Mouse (Mus musculus) regulatory T cell (primary cell): ENCODE measurements at regions not wholly inside any gene's neighbourhood (a gene's known extent, or its start where the extent isn't known, plus 50 kb on each side); places are given as distances from the start of the nearest gene placed in this dataset.

Source experiments
- in situ Hi-C: fragments of 300-600 bp; cut with MboI, MseI; formaldehyde crosslinking; loops from one replicate; pipeline ENCODE4 v1.15.1; 2025; ENCODE audit warnings: high pct_unique_total_duplicates

DNA sequence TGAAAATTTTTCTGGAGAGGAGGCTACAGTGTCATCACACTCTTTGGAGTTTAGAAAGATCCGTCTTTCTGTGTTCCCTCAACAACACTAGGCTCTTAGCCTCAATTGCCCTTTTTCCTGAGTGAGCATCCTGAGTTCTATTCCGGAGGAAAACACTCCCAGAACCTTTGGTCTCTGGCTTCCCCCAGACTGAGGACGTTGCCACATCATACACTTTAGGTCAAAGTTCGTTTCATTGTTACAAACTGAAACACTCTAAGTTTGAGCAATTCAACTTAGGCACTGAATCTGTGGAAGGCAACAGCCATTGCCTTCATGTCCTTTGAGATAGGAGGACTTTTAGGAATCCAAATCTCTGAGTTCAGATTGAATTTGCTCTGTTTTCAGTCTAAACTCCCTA, 85.0 kb downstream of the Arl4a start:
- in situ Hi-C loops: no loop called here

DNA sequence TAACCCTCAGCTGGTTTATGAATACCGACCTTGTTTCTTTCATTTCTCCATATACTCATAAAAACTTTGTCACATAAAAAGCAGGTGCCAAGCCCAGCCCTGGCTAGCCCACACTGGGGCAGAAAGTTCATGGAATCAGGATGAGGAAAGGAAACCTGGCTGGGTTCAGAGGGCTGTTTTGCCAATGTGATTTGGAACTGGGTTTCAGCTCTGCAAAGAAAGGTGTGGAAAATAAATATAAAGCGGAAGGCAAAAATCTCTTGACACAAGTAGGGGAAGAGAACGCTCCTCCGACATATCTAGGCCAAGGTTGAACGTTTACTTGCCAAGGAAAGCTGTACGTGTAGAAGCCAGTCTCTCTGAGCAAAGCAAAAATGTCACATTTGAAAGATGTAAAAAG, 85.9 kb downstream of the Arl4a start:
- in situ Hi-C loops: no loop called here

DNA sequence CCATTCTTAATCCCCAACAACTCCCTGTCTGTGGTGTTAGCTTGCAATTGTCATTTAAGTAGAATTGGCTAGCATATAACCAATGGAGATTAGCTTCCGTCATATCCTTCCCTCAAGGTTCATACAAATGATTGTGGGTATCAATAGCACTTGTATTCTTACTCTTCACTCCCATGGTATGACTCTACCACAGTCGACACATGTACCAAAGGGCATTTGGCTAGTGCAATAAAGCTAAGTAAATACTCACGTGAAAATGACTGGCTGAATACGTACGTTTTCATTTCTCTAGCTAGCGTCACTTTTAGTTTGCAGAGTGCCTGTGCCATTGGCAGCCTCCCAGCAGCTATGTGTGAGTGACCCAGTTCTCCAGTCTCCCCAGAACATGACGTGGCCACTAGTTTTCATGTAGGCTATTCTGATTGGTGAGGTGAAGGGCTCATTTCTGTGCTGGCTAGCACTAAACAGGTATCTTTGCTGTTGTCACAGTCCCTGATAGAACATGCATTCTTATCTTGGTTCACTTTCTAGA, 87.5 kb downstream of the Arl4a start:
- in situ Hi-C loops: no loop called here

DNA sequence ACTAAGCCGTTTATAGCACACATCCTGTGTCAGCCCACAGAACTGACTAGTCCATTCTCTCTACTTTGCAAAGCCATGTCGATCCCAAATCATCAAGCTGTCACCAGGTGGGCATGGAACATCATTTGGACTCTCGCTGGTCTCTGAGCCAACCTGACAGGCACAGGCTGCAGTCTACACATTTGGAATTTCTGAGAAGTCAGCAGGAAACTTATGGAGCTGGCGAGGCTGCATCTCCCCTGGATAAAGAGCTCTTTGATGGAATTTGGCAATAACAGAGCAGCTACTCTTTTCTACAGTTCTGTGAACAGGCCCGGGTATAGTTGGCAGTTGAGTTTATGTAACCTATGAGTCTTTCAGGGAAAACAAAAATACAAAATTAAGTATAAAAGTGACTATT, 94.9 kb downstream of the Arl4a start:
- in situ Hi-C loops: no loop called here

DNA sequence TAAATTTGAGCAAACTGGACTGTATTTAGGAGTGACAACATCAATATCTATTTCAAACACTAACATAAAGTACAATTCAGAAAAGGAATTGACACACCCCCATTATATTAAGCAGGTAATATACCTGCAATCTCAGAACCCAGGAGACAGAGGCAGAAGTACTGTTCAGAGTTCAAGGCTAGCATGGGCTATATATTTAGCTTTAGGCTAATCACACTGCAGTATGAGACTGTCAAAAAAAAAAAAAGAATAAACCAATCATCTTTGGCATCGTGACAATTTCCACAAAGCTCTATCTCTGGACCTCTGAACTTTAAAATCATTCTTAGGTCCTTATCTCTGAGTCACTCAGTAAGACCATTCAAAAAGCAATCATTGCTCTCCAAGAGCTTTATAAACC, 96.7 kb downstream of the Arl4a start:
- in situ Hi-C loops: no loop called here

DNA sequence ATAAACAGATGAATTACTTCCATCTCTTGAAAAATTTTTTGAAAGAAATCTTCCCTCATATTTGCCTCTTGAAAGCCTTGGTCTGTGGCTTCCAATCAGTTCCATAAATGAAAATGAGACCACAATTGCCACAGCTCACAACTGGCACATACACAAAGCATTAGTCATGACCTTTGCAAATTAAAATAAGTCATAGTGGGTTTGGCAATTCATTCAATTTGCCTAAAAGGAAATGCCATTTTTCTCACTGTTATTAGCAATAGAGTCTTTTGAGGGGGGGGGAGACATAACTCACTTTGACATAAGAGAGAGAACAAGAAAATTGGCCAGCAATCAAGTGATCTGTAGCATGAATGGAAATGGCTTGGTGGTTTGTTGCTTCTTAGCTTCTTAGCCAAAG, 98.8 kb downstream of the Arl4a start:
- in situ Hi-C loops: no loop called here

DNA sequence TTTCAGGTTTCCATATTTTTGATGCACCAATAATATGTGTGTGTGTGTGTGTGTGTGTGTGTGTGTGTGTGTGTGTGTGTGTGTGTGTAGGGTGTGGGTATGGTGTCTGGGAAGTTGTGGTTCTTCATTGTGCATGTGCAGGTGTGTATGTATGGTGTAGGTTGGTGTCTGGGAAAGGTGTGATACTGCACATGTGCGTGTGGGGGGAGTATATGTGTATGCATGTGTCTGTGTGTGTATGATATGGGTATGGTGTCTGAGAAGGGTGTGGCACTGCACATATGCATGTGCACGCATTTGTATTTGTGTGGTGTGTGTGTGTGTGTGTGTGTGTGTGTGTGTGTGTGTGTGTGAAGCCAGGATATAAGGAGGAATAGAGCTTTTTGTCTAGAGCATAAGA, 99.6 kb downstream of the Arl4a start:
- in situ Hi-C loops: no loop called here

DNA sequence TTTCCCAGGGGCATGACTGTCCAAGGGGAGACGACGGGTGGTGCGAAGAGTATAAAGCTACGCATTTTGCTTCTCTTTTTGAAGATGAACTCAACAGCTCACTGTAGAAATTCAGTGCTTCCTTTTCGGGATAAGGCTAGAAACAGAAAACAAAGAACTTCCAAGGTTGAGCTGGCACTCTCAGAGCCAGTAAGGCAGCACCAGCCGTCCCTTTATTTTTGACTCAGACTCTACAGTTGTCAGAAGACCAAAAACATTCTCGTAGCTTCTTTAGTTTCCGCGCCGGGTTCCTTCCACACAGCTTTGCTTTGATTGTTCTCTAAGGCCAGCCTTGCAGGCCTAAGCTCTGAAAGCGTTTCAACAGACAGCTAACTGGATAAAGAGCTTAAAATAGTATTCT, 101.5 kb downstream of the Arl4a start:
- in situ Hi-C loops: no loop called here

DNA sequence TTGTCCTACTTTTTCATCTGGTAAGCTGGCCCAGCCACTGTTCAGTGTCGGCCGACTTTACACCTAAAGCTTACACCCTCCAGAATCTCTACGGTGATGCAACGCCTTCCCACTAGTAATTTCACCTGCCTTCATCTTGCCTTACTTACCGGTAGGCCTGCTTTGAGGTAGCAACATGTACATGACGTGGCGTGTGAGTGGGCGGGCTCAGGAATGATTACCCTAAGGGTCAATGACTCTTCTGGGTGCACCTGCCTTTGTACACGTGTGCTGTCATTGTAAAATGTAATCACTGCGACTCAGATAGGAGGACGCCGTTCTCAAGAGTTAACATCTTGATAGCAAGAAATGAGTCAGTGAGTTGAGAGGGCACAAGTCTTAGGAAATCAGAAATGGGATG, 102.0 kb downstream of the Arl4a start:
- in situ Hi-C loops: no loop called here

DNA sequence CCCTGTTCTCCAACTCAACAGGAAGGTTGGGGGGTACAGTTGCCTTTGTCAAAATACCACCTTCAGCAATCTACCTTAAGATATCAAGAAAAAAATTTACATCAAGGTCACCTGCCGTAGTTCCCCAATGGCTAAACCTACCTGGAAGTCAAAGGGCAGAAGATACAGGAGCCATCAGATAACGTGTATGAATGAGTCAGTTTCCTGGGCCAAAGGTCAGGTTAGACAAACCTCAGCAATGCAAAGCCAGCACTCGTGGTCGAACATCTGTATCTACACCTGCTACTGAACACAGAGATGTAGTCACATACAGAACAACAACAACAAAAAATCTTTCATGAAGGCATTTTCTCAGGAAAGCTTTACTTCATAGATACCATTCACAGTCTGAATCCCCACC, 102.9 kb downstream of the Arl4a start:
- in situ Hi-C loops: no loop called here

DNA sequence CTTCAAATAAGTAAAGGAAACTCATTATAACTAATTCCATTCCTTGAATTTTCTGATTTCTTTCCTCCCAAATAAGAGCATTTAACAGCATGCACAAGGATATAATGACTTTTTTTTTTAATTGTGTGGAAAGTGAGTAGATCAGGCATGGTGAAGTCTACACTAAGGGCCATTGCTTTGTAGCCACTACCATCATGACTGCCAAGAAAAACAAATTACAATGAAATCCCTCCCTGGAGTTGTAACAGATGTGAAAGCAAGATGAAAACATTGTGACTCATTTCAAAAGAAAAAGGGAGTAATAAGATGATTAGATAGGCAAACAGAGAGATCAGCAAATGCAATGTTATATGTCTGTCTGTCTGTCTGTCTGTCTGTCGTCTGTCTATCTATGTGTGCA, 106.6 kb downstream of the Arl4a start:
- in situ Hi-C loops: no loop called here

DNA sequence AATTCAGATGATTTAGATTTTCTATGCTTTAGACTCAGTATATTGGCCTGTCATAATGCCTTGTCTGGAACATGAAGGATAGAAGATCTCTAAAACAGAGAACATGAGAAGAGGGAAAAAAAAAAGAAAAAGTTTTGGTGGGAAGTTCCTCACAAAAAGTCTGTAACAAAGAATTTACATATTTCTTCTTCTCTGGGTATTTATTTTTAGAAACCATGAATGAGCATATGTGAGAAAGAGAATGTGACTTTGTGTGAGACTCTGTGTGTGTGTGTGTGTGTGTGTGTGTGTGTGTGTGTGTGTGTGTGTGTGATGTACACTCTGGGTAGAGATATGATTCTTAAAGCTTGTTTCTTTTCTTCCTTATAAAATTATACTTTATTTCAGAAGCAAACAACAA, 109.9 kb downstream of the Arl4a start:
- in situ Hi-C loops: no loop called here

DNA sequence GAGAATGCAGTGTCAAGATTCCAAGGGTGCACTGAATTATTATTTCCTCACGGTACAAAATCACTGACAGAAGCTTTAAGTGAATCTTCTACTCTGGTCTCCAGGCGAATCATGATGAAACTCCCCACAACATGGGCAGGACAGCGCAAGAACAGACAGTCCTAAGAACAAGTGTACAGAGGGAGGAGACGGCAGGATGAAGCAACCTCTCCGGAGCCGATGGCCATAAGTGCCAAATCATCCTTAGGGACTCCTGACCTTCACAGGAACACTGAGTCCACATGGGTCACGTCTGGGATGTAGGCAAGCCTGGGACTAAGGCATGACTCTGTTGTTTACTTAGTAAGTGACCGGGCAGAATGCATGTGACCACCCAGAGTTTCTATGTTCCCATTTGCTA, 110.8 kb downstream of the Arl4a start:
- in situ Hi-C loops: no loop called here

DNA sequence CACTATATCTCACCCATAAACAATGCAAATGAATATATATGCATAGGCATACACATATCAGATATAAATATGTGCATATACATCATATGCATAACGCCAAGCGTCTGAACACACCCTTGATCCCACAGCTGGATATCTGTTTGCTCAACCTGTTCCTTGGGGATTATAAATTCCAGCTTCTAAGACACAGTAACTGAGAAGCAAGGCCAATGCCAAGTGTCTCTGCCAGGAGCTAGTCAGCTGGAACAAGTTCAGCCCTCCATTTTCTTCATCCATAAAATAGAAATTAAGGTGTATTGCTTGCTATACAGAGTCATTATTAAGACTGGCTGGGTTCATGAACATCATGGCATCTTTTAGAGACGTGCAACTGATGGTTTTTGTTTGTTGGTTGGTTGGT, 116.3 kb downstream of the Arl4a start:
- in situ Hi-C loops: no loop called here

DNA sequence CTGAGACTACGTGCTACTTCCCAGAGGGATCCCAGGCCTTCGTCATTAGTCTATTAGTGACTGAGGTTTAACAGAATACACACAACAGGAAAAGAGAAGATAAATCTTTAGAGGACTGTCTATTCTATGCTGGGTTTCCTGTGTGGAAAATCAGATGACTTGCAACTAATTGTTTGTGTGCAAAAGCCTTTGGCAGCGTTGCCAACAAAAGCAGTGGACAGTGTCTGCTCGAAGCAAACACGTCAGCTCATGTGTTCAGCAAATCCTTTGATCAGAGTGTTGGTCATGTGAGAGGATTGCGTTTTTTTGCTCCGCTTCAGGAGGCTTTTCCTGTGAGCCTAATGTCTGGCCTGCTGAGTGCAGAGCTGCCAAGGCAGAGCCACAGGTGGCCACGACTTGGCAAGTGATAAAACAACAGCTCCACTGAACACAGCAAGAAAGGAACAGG, 117.3 kb downstream of the Arl4a start:
- in situ Hi-C loops: no loop called here

DNA sequence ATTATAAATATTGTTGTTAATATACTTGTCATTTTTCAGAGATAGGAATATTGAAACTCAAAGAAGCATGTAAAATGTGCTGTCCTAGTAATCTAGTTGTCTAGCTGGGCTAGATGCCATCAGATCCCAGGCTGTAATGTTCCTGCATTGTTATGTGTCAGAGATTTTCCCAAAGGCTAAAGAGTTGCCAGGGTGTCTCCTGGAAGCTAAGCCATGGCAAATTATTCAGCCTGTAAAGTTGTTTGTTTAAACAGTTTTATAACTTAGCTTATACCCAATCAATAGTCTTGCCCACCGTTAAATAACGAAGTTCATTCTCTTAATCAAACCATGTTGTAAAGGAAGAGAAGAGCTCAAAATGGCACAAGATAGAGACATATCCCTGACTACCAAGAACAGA, 117.9 kb downstream of the Arl4a start:
- in situ Hi-C loops: no loop called here

DNA sequence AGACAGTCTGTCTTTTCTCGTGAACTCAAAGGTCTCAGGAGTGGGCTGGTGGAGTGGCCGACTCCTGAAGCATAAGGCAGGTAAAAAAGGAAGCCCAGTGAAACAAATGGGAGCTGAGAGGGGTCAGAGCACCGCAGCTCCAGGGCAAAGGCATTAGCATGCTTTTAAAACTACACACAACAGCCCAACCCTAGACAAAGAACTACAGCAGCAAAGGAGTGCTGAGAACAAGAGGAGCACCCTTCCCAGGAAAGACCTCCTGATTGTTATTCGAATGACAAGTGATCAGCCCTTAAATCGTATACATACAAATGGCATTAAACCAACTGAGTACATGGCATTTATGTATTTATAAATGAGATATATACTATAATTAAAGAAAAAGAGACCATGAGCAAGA, 149.3 kb downstream of the Arl4a start:
- in situ Hi-C loops: no loop called here

DNA sequence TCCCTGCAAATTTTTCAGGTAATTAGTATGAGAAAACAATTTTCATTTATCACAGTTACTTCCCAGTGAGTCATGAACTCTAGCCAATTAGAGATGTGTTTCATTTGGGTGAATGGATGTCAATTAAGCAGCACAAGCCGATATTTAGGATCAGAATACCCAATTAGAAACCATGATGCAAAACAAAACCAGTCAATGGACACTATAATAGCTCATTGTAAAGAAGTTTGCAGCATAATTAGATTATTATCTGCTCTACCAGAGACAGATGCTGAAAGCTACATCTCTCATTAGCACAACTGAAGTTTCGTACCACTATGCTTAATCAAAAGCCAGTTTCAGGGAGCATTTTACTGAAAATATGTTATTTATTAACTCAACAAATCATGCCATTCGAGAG, 152.5 kb downstream of the Arl4a start:
- in situ Hi-C loops: no loop called here

DNA sequence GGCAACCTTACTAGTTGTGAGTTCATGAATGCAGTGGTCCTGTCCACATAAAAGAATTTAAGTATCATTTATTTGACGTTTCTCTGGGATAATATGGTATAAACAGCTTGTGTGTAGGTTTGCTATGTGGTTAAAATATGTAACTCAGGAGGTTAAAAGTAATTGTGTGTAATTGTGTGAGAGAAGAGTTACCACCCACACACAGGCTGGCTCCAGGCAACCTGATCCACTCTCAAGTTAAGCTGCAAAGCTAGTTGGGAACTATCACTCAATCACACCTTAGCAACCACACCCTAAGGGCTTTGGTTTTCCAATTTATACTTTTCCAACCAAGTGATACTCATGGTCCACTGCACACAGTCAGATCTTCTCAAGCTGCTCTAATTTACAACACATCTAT, 157.5 kb downstream of the Arl4a start:
- in situ Hi-C loops: no loop called here

DNA sequence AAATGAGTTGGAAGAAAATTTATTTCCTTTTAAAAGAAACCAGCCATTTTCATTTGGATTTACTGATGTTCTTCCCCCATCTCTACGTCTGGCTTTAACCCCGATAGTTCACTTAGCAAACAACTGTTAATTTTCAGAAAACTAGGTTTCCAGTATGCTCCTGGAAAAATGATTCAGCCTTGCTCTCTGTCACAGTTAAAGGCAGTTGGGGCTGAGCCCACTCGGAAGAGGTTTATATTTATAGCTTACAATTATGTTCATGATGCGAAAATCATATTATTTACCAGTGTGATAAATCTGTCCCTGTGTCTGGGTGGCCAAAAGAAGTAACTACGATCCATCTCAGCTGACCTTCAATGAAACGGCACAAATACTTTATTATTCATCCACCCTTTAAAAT, 163.9 kb downstream of the Arl4a start:
- in situ Hi-C loops: loop anchor here (10.0 kb wide), 1 partner anchor 59 kb away; no protein-coding TSS in a partner anchor

DNA sequence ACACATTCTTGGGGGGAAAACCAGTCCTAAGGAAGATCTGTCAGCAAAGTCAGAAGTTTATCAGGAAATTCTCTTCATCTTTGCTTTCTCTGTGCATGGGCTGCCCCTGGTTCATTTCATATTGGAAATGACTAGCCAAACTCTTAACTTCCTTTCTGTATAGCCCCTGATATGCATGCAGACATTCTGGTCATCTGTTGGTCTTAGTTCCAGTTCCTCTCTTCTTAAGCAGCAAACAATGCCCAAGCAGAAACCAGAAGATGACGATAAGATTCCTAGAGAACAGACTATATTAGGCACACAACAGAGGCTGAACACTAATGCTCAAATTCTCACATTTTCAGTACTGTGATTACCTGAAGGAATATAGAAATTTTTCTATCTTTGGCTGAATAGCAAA, 176.0 kb downstream of the Arl4a start:
- in situ Hi-C loops: no loop called here

DNA sequence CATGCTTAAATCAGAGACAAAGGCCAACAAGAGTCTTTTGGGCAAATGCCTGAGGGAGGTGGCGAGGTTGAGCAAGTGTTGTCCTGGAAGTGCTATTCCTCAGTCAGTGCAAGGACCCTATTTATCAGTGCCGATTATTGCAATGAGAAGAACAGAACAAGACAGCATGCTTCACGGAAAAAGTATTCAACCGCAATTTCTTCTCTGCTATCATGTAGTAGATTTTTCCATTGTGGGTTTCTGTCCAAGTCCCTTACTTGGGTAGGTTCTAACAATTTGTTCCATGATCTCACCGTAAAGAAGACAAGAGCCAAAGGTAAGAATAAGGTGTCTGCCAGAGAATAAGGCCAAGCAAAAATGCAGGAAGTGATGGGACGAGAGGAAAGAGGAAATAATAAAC, 186.2 kb downstream of the Arl4a start:
- in situ Hi-C loops: no loop called here

DNA sequence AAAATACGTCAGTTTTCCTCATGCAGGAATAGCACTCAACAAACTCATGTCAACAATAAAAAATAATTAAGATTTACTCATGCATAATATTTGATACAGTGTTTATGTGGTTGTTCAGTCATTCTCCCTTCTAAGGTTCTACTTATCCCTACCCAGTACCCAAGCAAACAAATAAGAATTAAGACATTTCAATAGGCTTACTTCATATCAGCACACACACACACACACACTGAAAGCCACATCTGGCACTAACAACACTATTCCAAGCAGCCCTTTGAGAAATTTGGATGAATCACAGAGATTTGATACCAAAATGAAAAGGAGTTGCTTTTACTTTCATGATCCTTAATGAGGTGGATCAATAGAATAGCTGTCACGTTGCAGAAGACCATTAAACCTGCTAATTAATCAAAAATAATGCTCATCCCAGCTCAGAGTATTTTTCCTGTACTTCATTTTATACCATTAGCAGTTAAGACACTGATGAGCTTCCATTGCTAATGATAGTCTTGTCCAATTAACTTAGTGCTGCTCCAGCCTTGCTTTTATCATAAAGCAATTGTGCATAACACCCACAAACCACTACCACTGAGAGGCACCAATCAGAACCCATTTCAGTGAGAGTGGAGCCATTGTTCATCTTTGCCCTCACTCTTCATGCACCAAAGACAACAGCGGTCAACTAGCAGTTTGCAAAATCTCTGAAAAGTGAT, 188.3 kb downstream of the Arl4a start:
- in situ Hi-C loops: no loop called here

DNA sequence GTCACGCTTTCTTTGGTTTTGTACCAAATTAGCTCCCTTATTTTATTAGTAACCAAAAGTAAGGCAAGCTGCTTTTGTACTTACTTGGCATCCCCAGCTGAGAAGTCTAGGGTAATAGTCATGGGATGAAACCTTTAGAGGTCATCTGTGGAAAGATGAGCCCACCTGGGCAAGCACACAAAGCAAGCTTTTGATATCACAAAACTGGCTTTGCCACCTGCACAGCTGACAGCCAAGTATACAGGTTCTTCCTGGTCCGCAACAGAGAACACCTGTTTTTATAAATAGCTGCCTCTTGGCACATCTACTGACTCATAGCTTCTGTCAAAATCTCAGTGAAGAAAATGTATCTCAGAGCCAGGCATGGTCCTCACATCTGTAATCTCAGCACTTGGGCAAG, 197.2 kb downstream of the Arl4a start:
- in situ Hi-C loops: no loop called here
